Mouse (Mus musculus) MEL (cell line): ENCODE results near the gene Shroom4. TPM values are rescaled to one million over a fixed set of nuclear protein-coding genes. Genes with fewer than 3 reads are reported as not detected.

Experiments used
- DNase-seq: peaks from one replicate; pipeline ENCODE4 v3.0.0; 2011; ENCODE audit warnings: low read depth, low spot score
- H3K27ac ChIP-seq: 2 replicates; pipeline ENCODE4 v1.5.1; 2012; ENCODE audit warnings: low read depth, mild to moderate bottlenecking, control low read depth, low read length, moderate library complexity; ENCODE audit not compliant: control insufficient read depth
- H3K27me3 ChIP-seq, 2 experiments: fragments of 150-350 bp in 1 of 2; sonication (generic) in 1 of 2; 2 replicates each; pipeline ENCODE4 v1.6.1; 2012; ENCODE audit warnings: low read length in 2 of 2, mild to moderate bottlenecking in 2 of 2, improper control_type of control experiment in 1 of 2, moderate library complexity in 1 of 2; ENCODE audit not compliant: insufficient read depth in 2 of 2, control insufficient read depth in 1 of 2
- H3K36me3 ChIP-seq, 2 experiments: 2 replicates each; pipeline ENCODE4 v1.6.1; 2012 to 2014; ENCODE audit warnings: low read length in 2 of 2, improper control_type of control experiment in 1 of 2, inconsistent platforms in 1 of 2, mild to moderate bottlenecking in 1 of 2; ENCODE audit not compliant: insufficient read depth in 2 of 2, control insufficient read depth in 1 of 2
- H3K4me1 ChIP-seq, 2 experiments: fragments of 150-350 bp in 1 of 2; sonication (generic) in 1 of 2; 2 replicates each; pipeline ENCODE4 v1.6.1; 2012; ENCODE audit warnings: low read length in 2 of 2, improper control_type of control experiment in 1 of 2, mild to moderate bottlenecking in 1 of 2; ENCODE audit not compliant: insufficient read depth in 2 of 2, control insufficient read depth in 1 of 2
- H3K4me3 ChIP-seq, 2 experiments: fragments of 150-350 bp in 1 of 2; sonication (generic) in 1 of 2; 2 replicates each; pipeline ENCODE4 v1.5.1; 2012; ENCODE audit warnings: low read depth in 2 of 2, low read length in 2 of 2, mild to moderate bottlenecking in 2 of 2, moderate library complexity in 2 of 2, control low read depth in 1 of 2, improper control_type of control experiment in 1 of 2; ENCODE audit not compliant: control insufficient read depth in 1 of 2, insufficient read depth in 1 of 2
- H3K79me2 ChIP-seq: 2 replicates; pipeline ENCODE4 v1.6.1; 2012; ENCODE audit warnings: mild to moderate bottlenecking, low read length, moderate library complexity; ENCODE audit not compliant: control insufficient read depth, poor library complexity, insufficient read depth
- H3K9ac ChIP-seq: 2 replicates; pipeline ENCODE4 v1.6.1; 2012; ENCODE audit warnings: low read depth, mild to moderate bottlenecking, control low read depth, low read length, moderate library complexity; ENCODE audit not compliant: control insufficient read depth, poor library complexity, severe bottlenecking
- H3K9me3 ChIP-seq: fragments of 150-350 bp; sonication (generic); replicated peaks from 2 replicates; pipeline ENCODE4 v1.6.1; 2012; ENCODE audit warnings: mild to moderate bottlenecking, low read length, improper control_type of control experiment, moderate library complexity; ENCODE audit not compliant: insufficient read depth
- BHLHE40 ChIP-seq: IDR thresholded peaks from 2 replicates; pipeline ENCODE4 v1.6.1; 2012; ENCODE audit warnings: low read depth, mild to moderate bottlenecking, inconsistent platforms, low read length, improper control_type of control experiment, borderline replicate concordance
- CHD1 ChIP-seq: IDR thresholded peaks from 2 replicates; pipeline ENCODE4 v1.6.1; 2012; ENCODE audit warnings: low read depth, mild to moderate bottlenecking, inconsistent platforms, low read length, improper control_type of control experiment
- CHD2 ChIP-seq: IDR thresholded peaks from 2 replicates; pipeline ENCODE4 v1.6.1; 2011; ENCODE audit warnings: low read length, improper control_type of control experiment
- CTCF ChIP-seq, 3 experiments: IDR thresholded peaks in 2 of 3; conservative IDR thresholded peaks in 1 of 3; 2 replicates each; pipeline ENCODE4 v1.5.1; 2011 to 2012; ENCODE audit warnings: low read length in 3 of 3, low read depth in 2 of 3, mild to moderate bottlenecking in 2 of 3, improper control_type of control experiment in 1 of 3, inconsistent platforms in 1 of 3, mixed read lengths in 1 of 3, moderate library complexity in 1 of 3; ENCODE audit not compliant: control insufficient read depth in 1 of 3, insufficient read depth in 1 of 3, poor library complexity in 1 of 3, severe bottlenecking in 1 of 3
- E2F4 ChIP-seq: IDR thresholded peaks from 2 replicates; pipeline ENCODE4 v1.6.1; 2011; ENCODE audit warnings: low read depth, low read length, improper control_type of control experiment, borderline replicate concordance
- ELF1 ChIP-seq: IDR thresholded peaks from 2 replicates; pipeline ENCODE4 v1.6.1; 2014; ENCODE audit warnings: low read depth, mild to moderate bottlenecking, inconsistent platforms, low read length, improper control_type of control experiment, moderate library complexity
- ETS1 ChIP-seq: IDR thresholded peaks from 2 replicates; pipeline ENCODE4 v1.6.1; 2012; ENCODE audit warnings: low read depth, mild to moderate bottlenecking, inconsistent platforms, low read length, improper control_type of control experiment, moderate library complexity
- HCFC1 ChIP-seq: IDR thresholded peaks from 2 replicates; pipeline ENCODE4 v1.6.1; 2012; ENCODE audit warnings: low read depth, mild to moderate bottlenecking, inconsistent platforms, low read length, improper control_type of control experiment, moderate library complexity
- MAFK ChIP-seq: IDR thresholded peaks from 2 replicates; pipeline ENCODE4 v1.6.1; 2011; ENCODE audit warnings: low read depth, mild to moderate bottlenecking, low read length, improper control_type of control experiment, borderline replicate concordance
- MAZ ChIP-seq: IDR thresholded peaks from 2 replicates; pipeline ENCODE4 v1.6.1; 2012; ENCODE audit warnings: low read depth, mild to moderate bottlenecking, inconsistent platforms, low read length, improper control_type of control experiment
- MEF2A ChIP-seq: IDR thresholded peaks from 2 replicates; pipeline ENCODE4 v1.6.1; 2014; ENCODE audit warnings: low read depth, mild to moderate bottlenecking, inconsistent platforms, low read length, improper control_type of control experiment; ENCODE audit not compliant: poor library complexity, insufficient replicate concordance, severe bottlenecking; ENCODE audit errors: extremely low read depth
- MYC ChIP-seq: IDR thresholded peaks from 2 replicates; pipeline ENCODE4 v1.6.1; 2011; ENCODE audit warnings: low read depth, mild to moderate bottlenecking, low read length, improper control_type of control experiment, moderate library complexity
- NELFE ChIP-seq: IDR thresholded peaks from 2 replicates; pipeline ENCODE4 v1.6.1; 2011; ENCODE audit warnings: low read depth, low read length, improper control_type of control experiment
- POLR2A ChIP-seq, 2 experiments: IDR thresholded peaks; 2 replicates each; pipeline ENCODE4 v1.6.1; 2011 to 2012; ENCODE audit warnings: low read length in 2 of 2, mild to moderate bottlenecking in 2 of 2, control low read depth in 1 of 2, improper control_type of control experiment in 1 of 2, low read depth in 1 of 2, moderate library complexity in 1 of 2; ENCODE audit not compliant: control insufficient read depth in 1 of 2, insufficient read depth in 1 of 2, poor library complexity in 1 of 2
- POLR2AphosphoS2 ChIP-seq: IDR thresholded peaks from 2 replicates; pipeline ENCODE4 v1.6.1; 2011; ENCODE audit warnings: low read length, improper control_type of control experiment
- POLR2AphosphoS5 ChIP-seq: IDR thresholded peaks from 2 replicates; pipeline ENCODE4 v1.6.1; 2012; ENCODE audit warnings: low read depth, borderline replicate concordance, mild to moderate bottlenecking, inconsistent platforms, low read length, moderate library complexity, mixed read lengths
- RAD21 ChIP-seq: IDR thresholded peaks from 2 replicates; pipeline ENCODE4 v1.6.1; 2011; ENCODE audit warnings: mild to moderate bottlenecking, low read depth, low read length, improper control_type of control experiment
- RCOR1 ChIP-seq: IDR thresholded peaks from 2 replicates; pipeline ENCODE4 v1.6.1; 2012; ENCODE audit warnings: low read depth, mild to moderate bottlenecking, inconsistent platforms, low read length, improper control_type of control experiment
- SIN3A ChIP-seq: IDR thresholded peaks from 2 replicates; pipeline ENCODE4 v1.6.1; 2012; ENCODE audit warnings: low read length, improper control_type of control experiment, inconsistent platforms
- SMC3 ChIP-seq: IDR thresholded peaks from 2 replicates; pipeline ENCODE4 v1.6.1; 2011; ENCODE audit warnings: low read depth, low read length, improper control_type of control experiment
- TAL1 ChIP-seq: IDR thresholded peaks from 2 replicates; pipeline ENCODE4 v1.6.1; 2012; ENCODE audit warnings: mild to moderate bottlenecking, inconsistent platforms, low read length, moderate library complexity, mixed read lengths
- TBP ChIP-seq: IDR thresholded peaks from 2 replicates; pipeline ENCODE4 v1.8.0; 2011; ENCODE audit warnings: low read depth, low read length, improper control_type of control experiment
- TCF12 ChIP-seq: IDR thresholded peaks from 2 replicates; pipeline ENCODE4 v1.6.1; 2014; ENCODE audit warnings: low read depth, mild to moderate bottlenecking, inconsistent platforms, low read length, improper control_type of control experiment, moderate library complexity
- UBTF ChIP-seq: IDR thresholded peaks from 2 replicates; pipeline ENCODE4 v1.6.1; 2012; ENCODE audit warnings: low read depth, mild to moderate bottlenecking, inconsistent platforms, low read length, improper control_type of control experiment, moderate library complexity, borderline replicate concordance; ENCODE audit not compliant: insufficient read depth
- USF2 ChIP-seq, 2 experiments: IDR thresholded peaks; 2 replicates each; pipeline ENCODE4 v1.6.1; 2011 to 2012; ENCODE audit warnings: improper control_type of control experiment in 2 of 2, low read length in 2 of 2, borderline replicate concordance in 1 of 2, inconsistent platforms in 1 of 2, low read depth in 1 of 2, mild to moderate bottlenecking in 1 of 2; ENCODE audit not compliant: insufficient read depth in 1 of 2
- ZKSCAN1 ChIP-seq: IDR thresholded peaks from 2 replicates; pipeline ENCODE4 v1.6.1; 2012; ENCODE audit warnings: low read depth, mild to moderate bottlenecking, inconsistent platforms, low read length, improper control_type of control experiment, moderate library complexity
- ZNF384 ChIP-seq: IDR thresholded peaks from 2 replicates; pipeline ENCODE4 v1.6.1; 2012; ENCODE audit warnings: low read depth, mild to moderate bottlenecking, inconsistent platforms, low read length, improper control_type of control experiment
- polyA plus RNA-seq, 2 experiments: library from polyadenylated mRNA; stranded (reverse) in 1 of 2; unstranded in 1 of 2; fragments of >175 nt in 1 of 2; fragments of >200 nt in 1 of 2; gene quantifications; 2 replicates each; pipeline versions ENCODE4 v1.2.1 to v1.2.4; 2012; ENCODE audit warnings: low replicate concordance in 2 of 2, low read depth in 1 of 2; ENCODE audit not compliant: insufficient read length in 2 of 2, insufficient read depth in 1 of 2, missing spikeins in 1 of 2
- total RNA-seq: library from RNA; depleted of rRNA; stranded (reverse); fragments of 300-350 nt; gene quantifications from 2 replicates; pipeline ENCODE4 v1.2.3, GENCODE M21; 2012

The Shroom4 gene
- total and polyA plus RNA-seq, 3 experiments, result not detected

GRCm38 (mm10) chrX:6475177-6475576, 75.5 kb downstream of the Shroom4 start:
- DNase-seq, result peak; percentile 6
- Histone ChIP-seq H3K27me3 (no peaks in the 10 kb centered on the region), H3K4me3 (no peak overlapping the region), H3K36me3 (no peaks in the 10 kb centered on the region), H3K9ac (no peak overlapping the region), H3K79me2 (no peaks in the 10 kb centered on the region), H3K4me1 (no peaks in the 10 kb centered on the region), H3K27ac (no peak overlapping the region), H3K9me3 (no peaks in the 10 kb centered on the region)
- no peak for TF ChIP-seq E2F4
- TF ChIP-seq MYC, result no peak
- no peak for TF ChIP-seq USF2 (IDR thresholded peaks at IDR 0.05; ENCODE audit: borderline replicate concordance in 1 of 2, insufficient read depth in 1 of 2, low read depth in 1 of 2, low read length in 2 of 2)
- TF ChIP-seq SMC3, result peak; percentile 12; the same call in 1 of the 2 replicates
- TF ChIP-seq MAFK, result no peak
- TF ChIP-seq UBTF, result no peak
- no peak for TF ChIP-seq ZKSCAN1
- TF ChIP-seq POLR2AphosphoS5, result no peak
- peak; percentile 18 for TF ChIP-seq RAD21
- TF ChIP-seq HCFC1, result no peak
- peak in 1 of 3 experiments; percentile 22; a peak in 1 of 6 replicates for TF ChIP-seq CTCF (IDR thresholded peaks at IDR 0.05 in 2 of 3, conservative IDR thresholded peaks at IDR 0.05 in 1 of 3; ENCODE audit: control insufficient read depth in 1 of 3, insufficient read depth in 1 of 3, low read depth in 2 of 3, low read length in 3 of 3, poor library complexity in 1 of 3, severe bottlenecking in 1 of 3)
- no peak for TF ChIP-seq ETS1
- TF ChIP-seq BHLHE40, result no peak

- no peak for TF ChIP-seq NELFE
- no peak for TF ChIP-seq MYC
- no peak for TF ChIP-seq ZNF384
- no peak for TF ChIP-seq RCOR1
- no peak for TF ChIP-seq TAL1
- TF ChIP-seq SMC3, result no peak
- TF ChIP-seq TCF12, result no peak
- TF ChIP-seq CTCF (IDR thresholded peaks at IDR 0.05 in 2 of 3, conservative IDR thresholded peaks at IDR 0.05 in 1 of 3; ENCODE audit: control insufficient read depth in 1 of 3, insufficient read depth in 1 of 3, low read depth in 2 of 3, low read length in 3 of 3, poor library complexity in 1 of 3, severe bottlenecking in 1 of 3), result no peak
- no peak for TF ChIP-seq POLR2A (IDR thresholded peaks at IDR 0.05; ENCODE audit: control insufficient read depth in 1 of 2, insufficient read depth in 1 of 2, low read depth in 1 of 2, low read length in 2 of 2, poor library complexity in 1 of 2)
- TF ChIP-seq MEF2A, result no peak
- TF ChIP-seq CHD2, result no peak
- no peak for TF ChIP-seq E2F4
- no peak for TF ChIP-seq CHD1
- no peak for TF ChIP-seq HCFC1
- TF ChIP-seq ELF1, result no peak
- TF ChIP-seq MAZ, result no peak
- TF ChIP-seq TBP, result no peak
- no peak for TF ChIP-seq POLR2AphosphoS2
- TF ChIP-seq SIN3A, result no peak
- no peak overlapping the region for H3K9ac ChIP-seq
- H3K4me1 ChIP-seq, result no peaks in the 10 kb centered on the region
- no peak overlapping the region for H3K27ac ChIP-seq
- no peak for DNase-seq
- H3K4me3 ChIP-seq, result no peak overlapping the region
- H3K27me3 ChIP-seq, result no peaks in the 10 kb centered on the region
- H3K36me3 ChIP-seq, result no peaks in the 10 kb centered on the region
- no peaks in the 10 kb centered on the region for H3K79me2 ChIP-seq
- H3K9me3 ChIP-seq, result no peaks in the 10 kb centered on the region
Observed at GRCm38 (mm10) chrX:6482268-6482667, 82.6 kb downstream of the Shroom4 start.
